In genomic region chr1:68892041-68892440, GRCm38 (mm10) we compare ENCODE assay signal across 35 mouse cellular contexts.
"Had no signal": no experiment of that assay in that cellular context is flagged by ENCODE, and none has a peak within 500 bp of the region (broad histone marks: within the 10 kb centered on the region; RNA-seq: fewer than 3 reads in every experiment).

No protein-coding gene starts in this region.

- H3K4me3 ChIP-seq: heart, embryonic 10.5 days; heart, embryonic 12.5 days; heart, embryonic 13.5 days; heart, embryonic 15.5 days; hindbrain, embryonic 10.5 days; hindbrain, embryonic 12.5 days; hindbrain, embryonic 13.5 days; hindbrain, embryonic 15.5 days; intestine, embryonic 15.5 days; kidney, embryonic 15.5 days; layer of hippocampus, adult 2 months had no signal

- H3K9ac ChIP-seq: heart, embryonic 12.5 days; heart, embryonic 13.5 days; heart, embryonic 15.5 days; hindbrain, embryonic 12.5 days; hindbrain, embryonic 13.5 days; hindbrain, embryonic 14.5 days; hindbrain, embryonic 15.5 days; intestine, embryonic 15.5 days; kidney, embryonic 15.5 days had no signal

- H3K4me2 ChIP-seq: heart, embryonic 11.5 days; heart, embryonic 12.5 days; heart, embryonic 13.5 days; heart, embryonic 15.5 days; hindbrain, embryonic 12.5 days; hindbrain, embryonic 13.5 days; hindbrain, embryonic 14.5 days; hindbrain, embryonic 15.5 days; intestine, embryonic 15.5 days; kidney, embryonic 15.5 days had no signal

- H3K36me3 ChIP-seq: heart, embryonic 10.5 days; heart, embryonic 12.5 days; heart, embryonic 13.5 days; heart, embryonic 15.5 days; hindbrain, embryonic 10.5 days; hindbrain, embryonic 12.5 days; hindbrain, embryonic 13.5 days; hindbrain, embryonic 15.5 days; intestine, embryonic 15.5 days; kidney, embryonic 15.5 days had no signal

- H3K27ac ChIP-seq: heart, embryonic 10.5 days; heart, embryonic 13.5 days; heart, embryonic 15.5 days; hindbrain, embryonic 10.5 days; hindbrain, embryonic 12.5 days; hindbrain, embryonic 13.5 days; hindbrain, embryonic 14.5 days; hindbrain, embryonic 15.5 days; hindbrain, postnatal 0 days; intestine, embryonic 15.5 days; kidney, embryonic 15.5 days; kidney, postnatal 0 days; layer of hippocampus, adult 2 months had no signal

- DNase-seq: heart, postnatal 10 days; heart, postnatal 14 days; heart, postnatal 36 days; heart, postnatal 4 days; kidney, adult 11 months; kidney, adult 18-20 months; kidney, adult 2 months; kidney, adult 8-10 months; kidney, adult 9 months; kidney, postnatal 10 days; kidney, postnatal 14 days; kidney, postnatal 25 days; kidney, postnatal 36 days; kidney, postnatal 4 days; layer of hippocampus, adult 9-11 months; layer of hippocampus, postnatal 36 days had no signal

- ATAC-seq: hindbrain, embryonic 16.5 days; hindbrain, postnatal 0 days; inflammation-experienced regulatory T-cells, adult 6 months; intestine, embryonic 15.5 days; intestine, embryonic 16.5 days; intestine, postnatal 0 days had no signal

- H3K27me3 ChIP-seq: heart, embryonic 12.5 days; heart, embryonic 13.5 days; heart, embryonic 15.5 days; hindbrain, embryonic 12.5 days; hindbrain, embryonic 13.5 days; hindbrain, embryonic 15.5 days; intestine, embryonic 15.5 days; kidney, embryonic 15.5 days had no signal

- H3K4me1 ChIP-seq: heart, embryonic 10.5 days; heart, embryonic 13.5 days; heart, embryonic 15.5 days; hindbrain, embryonic 10.5 days; hindbrain, embryonic 12.5 days; hindbrain, embryonic 13.5 days; hindbrain, embryonic 15.5 days; intestine, embryonic 15.5 days; kidney, embryonic 15.5 days had no signal

- H3K9me3 ChIP-seq: heart, embryonic 10.5 days; heart, embryonic 12.5 days; heart, embryonic 13.5 days; heart, embryonic 15.5 days; hindbrain, embryonic 10.5 days; hindbrain, embryonic 12.5 days; hindbrain, embryonic 13.5 days; hindbrain, embryonic 15.5 days; intestine, embryonic 15.5 days; kidney, embryonic 15.5 days had no signal
